Mouse (Mus musculus) embryonic facial prominence, embryonic 14.5 days (tissue): ENCODE measurements around the gene H2-T22. TPM values are rescaled to one million over a fixed set of nuclear protein-coding genes. Genes with fewer than 3 reads are reported as not detected.
"Not testable (repeated sequence)": the region's sequence is repeated elsewhere in the genome, so short reads cannot be mapped to it uniquely, and the experiment has no call there.

Source experiments
- ATAC-seq: fragments of 200-750 bp; cut with Nextera tagmentation; 2 replicates; pipeline ENCODE4 v1.8.0; 2017; ENCODE audit warnings: low read depth, moderate number of reproducible peaks, moderate TSS enrichment
- DNase-seq: peaks from one replicate; pipeline ENCODE4 v3.0.0-alpha.2; 2015; ENCODE audit warnings: low spot score
- H3K27ac ChIP-seq: fragments of 300-500 bp; sonication (generic); replicated peaks from 2 replicates; pipeline ENCODE4 v1.5.1; 2014; ENCODE audit warnings: low read depth, mild to moderate bottlenecking, low read length, moderate library complexity
- H3K27me3 ChIP-seq: fragments of 300-500 bp; sonication (generic); replicated peaks from 2 replicates; pipeline ENCODE4 v1.6.1; 2014; ENCODE audit warnings: low read length; ENCODE audit not compliant: control insufficient read depth, insufficient read depth
- H3K36me3 ChIP-seq: fragments of 300-500 bp; sonication (generic); 2 replicates; pipeline ENCODE4 v1.6.1; 2014; ENCODE audit warnings: low read length, mixed read lengths; ENCODE audit not compliant: control insufficient read depth, insufficient read depth
- H3K4me1 ChIP-seq: fragments of 300-500 bp; sonication (generic); 2 replicates; pipeline ENCODE4 v1.6.1; 2014; ENCODE audit warnings: antibody characterized with exemption, low read length; ENCODE audit not compliant: control insufficient read depth, insufficient read depth
- H3K4me2 ChIP-seq: fragments of 300-500 bp; sonication (generic); 2 replicates; pipeline ENCODE4 v1.6.1; 2014; ENCODE audit warnings: low read depth, mild to moderate bottlenecking, low read length, moderate library complexity, mixed read lengths
- H3K4me3 ChIP-seq: fragments of 300-500 bp; sonication (generic); 2 replicates; pipeline ENCODE4 v1.5.1; 2014; ENCODE audit warnings: low read depth, mild to moderate bottlenecking, low read length
- H3K9ac ChIP-seq: fragments of 300-500 bp; sonication (generic); 2 replicates; pipeline ENCODE4 v1.6.1; 2014; ENCODE audit warnings: low read depth, mild to moderate bottlenecking, low read length, moderate library complexity, mixed read lengths
- H3K9me3 ChIP-seq: fragments of 300-500 bp; sonication (generic); 2 replicates; pipeline ENCODE4 v1.6.1; 2016; ENCODE audit warnings: low read length; ENCODE audit not compliant: control insufficient read depth
- WGBS: fragments of 180-500 bp; shearing (Covaris S2); extraction: QIAGEN DNeasy Blood & Tissue Kit; methylation state at CpG from one replicate; pipeline ENCODE4 v1.1.7; 2014; 5-methylcytosine and 5-hydroxymethylcytosine counted together
- polyA plus RNA-seq: library from polyadenylated mRNA; unstranded; fragments of >200 nt; fragmentation: Nextera tagmentation; extraction: Ambion mirVana; gene quantifications from 2 replicates; pipeline ENCODE4 v1.2.1, GENCODE M21; 2014

Gene H2-T22
- 20.5 and 20.7 TPM in 2 replicates for polyA plus RNA-seq

DNA sequence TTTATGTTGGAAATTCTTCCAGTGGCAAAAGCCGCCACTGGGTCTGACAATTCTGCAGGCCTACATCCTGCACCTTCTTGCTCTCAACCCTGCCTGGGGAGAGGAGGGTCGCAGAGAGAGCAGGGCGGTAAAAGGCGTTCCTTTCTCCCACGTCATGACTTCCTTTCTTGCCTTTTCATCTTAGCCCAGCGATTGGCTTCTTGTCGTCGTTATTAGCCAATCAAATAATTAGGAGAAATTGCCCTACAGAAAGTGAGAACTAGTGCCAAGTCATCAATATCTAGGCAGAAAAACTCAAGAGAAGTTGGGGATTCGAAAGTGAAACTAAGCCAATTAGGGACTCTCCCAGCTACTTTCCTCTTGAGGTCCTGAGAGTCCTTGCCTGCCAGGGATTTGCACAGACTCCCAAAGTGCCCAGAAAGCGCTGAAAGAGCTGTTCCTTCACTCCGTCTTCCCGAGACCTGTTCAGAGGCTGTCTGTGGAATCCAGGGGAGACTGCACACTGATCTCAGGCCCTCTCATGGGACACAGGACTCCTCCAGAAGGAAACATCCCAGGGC, at the start of gene H2-T22, which contains the start of gene Gm6034:
TSS of gene H2-T22 (minus strand) at position 138 of the 560 bp plus-strand sequence.
TSS of gene Gm6034 (plus strand) at position 352 of the 560 bp plus-strand sequence.
- not testable (repeated sequence) for H3K36me3 ChIP-seq, H3K27me3 ChIP-seq, H3K27ac ChIP-seq, H3K4me1 ChIP-seq, H3K9me3 ChIP-seq
- peak; percentile 97 for ATAC-seq
- DNase-seq, result peak; percentile 97
- Histone ChIP-seq H3K9ac (peak within 1 kb of the TSS; percentile 58), H3K4me3 (peak within 1 kb of the TSS; percentile 42), H3K4me2 (peak within 1 kb of the TSS; percentile 68)
- WGBS, result 2% methylated on average over 12 of the region's 12 CpGs

DNA sequence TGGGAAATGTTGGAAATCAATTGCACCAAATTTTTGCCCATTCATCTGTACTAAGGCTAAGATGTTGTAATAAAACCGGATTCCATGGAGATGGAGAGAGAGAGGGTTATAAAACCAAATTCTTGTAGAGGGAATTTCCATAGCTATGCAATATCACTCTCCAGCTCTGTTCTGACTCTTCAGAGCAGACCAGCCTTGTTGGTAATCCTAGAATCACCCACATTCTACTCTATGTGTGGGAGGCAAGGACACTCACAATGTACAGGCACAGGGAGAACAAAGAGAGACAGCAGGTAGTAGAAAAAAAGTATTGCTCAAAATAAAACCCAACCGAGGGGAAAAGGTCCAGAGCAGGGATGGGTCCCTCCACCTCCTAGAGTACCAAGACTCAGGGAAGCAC, 49.4 kb upstream of the H2-T22 start:
- no CpG with 5 or more reads among the region's 2 CpGs for WGBS
- ATAC-seq, H3K27ac ChIP-seq, H3K27me3 ChIP-seq, H3K4me1 ChIP-seq, H3K9me3 ChIP-seq, H3K4me3 ChIP-seq, H3K4me2 ChIP-seq, DNase-seq, H3K9ac ChIP-seq, H3K36me3 ChIP-seq: not testable (repeated sequence)

DNA sequence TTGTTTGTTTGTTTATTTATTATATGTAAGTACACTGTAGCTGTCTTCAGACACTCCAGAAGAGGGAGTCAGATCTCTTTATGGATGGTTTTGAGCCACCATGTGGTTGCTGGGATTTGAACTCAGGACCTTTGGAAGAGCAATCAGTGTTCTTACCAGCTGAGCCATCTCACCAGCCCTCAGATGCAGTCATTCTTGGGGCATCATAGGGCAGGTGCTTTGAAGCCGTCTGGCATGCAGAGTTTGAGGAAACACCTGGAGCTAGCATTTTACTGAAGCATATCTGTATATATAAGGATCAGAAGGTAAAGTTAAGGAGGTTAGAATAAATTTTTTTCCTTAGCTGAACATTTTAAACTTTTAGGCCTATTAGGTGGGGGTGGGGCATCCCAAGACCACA, 43.4 kb upstream of the H2-T22 start:
- not testable (repeated sequence) for H3K4me1 ChIP-seq, ATAC-seq
- WGBS, result 54% methylated on average over 1 of the region's 1 CpGs

DNA sequence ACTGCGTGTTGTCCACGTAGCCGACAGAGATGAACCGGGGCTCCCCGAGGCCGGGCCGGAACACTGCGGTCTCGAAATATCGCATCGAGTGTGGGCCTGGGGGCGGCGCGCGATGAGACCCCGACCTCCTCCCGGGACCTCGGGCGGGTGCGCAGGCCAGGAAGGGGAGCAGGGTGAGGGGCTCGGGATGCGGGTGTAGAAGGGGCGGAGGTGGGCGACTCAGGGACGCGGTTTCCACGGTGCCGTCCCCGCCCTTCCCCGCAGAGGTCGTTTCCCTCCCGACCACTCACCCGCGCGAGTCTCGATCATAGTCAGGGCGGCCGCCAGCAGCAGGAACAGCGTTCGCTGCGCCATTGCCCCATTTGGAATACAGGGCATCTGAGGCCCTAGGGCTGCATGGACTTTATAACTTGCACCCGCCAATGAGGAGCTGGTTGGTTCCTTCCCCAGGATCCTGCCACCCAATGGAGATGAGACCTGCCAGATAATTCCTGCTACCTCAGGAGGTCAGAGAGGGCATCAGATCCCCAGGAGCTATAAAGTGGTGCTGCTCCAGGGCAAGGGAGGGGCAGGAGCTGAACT, 41.4 kb upstream of the H2-T22 start:
- DNase-seq (no peak), ATAC-seq (0 out of 2 replicates have a peak, but pooled peaks have one; percentile 12)
- peak overlapping the region; percentile 55 for H3K9ac ChIP-seq
- H3K9me3 ChIP-seq, result no peaks in the 10 kb centered on the region
- no peaks in the 10 kb centered on the region for H3K36me3 ChIP-seq
- H3K27me3 ChIP-seq, result peaks cover 35% of the 10 kb centered on the region
- no peak overlapping the region for H3K27ac ChIP-seq
- 2% methylated on average over 33 of the region's 42 CpGs for WGBS
- no peaks in the 10 kb centered on the region for H3K4me1 ChIP-seq
- peak overlapping the region; percentile 97 for H3K4me2 ChIP-seq
- peak overlapping the region; percentile 50 for H3K4me3 ChIP-seq

More for the DNA sequence above, 43.4 kb upstream of the H2-T22 start:
- not testable (repeated sequence) for H3K4me3 ChIP-seq, H3K9ac ChIP-seq, H3K36me3 ChIP-seq, H3K9me3 ChIP-seq, DNase-seq, H3K27ac ChIP-seq, H3K4me2 ChIP-seq
- peaks cover 35% of the 10 kb centered on the region for H3K27me3 ChIP-seq

DNA sequence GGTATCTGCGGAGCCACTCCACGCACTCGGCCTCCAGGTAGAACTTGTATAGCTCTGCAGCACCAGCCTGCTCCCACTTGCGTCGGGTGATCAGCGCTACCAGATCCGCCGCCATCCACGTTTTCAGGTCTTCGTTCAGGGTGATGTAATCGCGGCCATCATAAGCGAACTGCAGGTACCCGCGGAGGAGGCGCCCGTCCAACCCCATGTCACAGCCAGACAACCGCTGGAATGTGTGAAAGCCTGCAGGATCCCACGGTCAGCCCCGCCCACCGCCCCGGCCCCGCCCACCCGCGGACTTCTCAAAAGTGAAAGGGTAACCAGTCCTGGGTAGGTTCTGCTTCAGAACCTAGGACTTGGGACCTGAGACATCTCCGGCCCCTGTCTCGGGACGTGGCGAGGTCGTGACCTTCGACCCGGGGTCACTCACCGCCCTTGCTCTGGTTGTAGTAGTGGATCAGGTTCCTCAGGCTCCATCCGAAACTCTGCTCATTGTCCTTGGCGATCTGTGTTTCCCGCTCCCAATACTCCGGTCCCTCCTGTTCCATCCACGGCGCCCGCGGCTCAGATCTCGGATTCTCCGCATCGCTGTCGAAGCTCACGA, 40.8 kb upstream of the H2-T22 start:
- H3K9ac ChIP-seq, result peak overlapping the region; percentile 55
- peak overlapping the region; percentile 97 for H3K4me2 ChIP-seq
- ATAC-seq, result peak; percentile 65; the same call in 1 of the 2 replicates
- no peaks in the 10 kb centered on the region for H3K4me1 ChIP-seq
- peaks cover 35% of the 10 kb centered on the region for H3K27me3 ChIP-seq
- peak overlapping the region; percentile 50 for H3K4me3 ChIP-seq
- H3K9me3 ChIP-seq, result no peaks in the 10 kb centered on the region
- peak; percentile 36 for DNase-seq
- no peaks in the 10 kb centered on the region for H3K36me3 ChIP-seq
- under 1% methylated on average over 35 of the region's 46 CpGs for WGBS
- H3K27ac ChIP-seq, result no peak overlapping the region

DNA sequence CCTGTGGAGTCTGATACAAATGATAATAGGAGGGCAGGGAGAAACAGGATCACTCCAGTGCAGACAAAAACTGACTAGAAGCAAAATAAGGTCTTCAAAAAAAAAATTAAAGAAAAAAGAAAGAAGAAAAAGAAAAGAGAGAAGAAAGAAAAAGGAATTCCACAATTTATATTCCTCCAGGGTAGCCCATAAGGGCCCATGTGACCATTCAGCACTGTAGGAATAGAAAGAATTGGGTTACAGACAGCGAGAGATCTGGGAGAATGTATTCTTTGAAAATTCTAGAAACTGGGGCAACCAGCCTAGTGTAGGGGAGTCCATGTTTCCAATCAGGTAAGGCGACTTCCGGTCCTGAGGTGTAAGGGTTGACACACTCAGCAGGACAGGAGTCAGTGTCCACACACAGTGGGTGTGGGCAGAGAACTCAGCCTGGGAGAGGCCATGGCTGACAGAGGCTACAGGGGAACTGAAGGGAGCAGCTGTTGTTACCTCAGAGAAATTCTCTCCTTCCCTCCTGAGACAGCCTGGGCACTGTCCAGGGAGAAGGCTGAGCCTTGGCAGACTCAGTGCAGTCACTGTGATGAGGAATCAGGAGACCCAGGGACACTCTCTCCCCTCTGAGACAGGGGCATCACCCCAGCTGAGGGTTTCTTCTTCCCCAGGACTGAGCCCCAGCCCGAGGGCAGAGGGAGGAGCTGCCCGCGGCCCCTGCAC, 40.1 kb upstream of the H2-T22 start:
- not testable (repeated sequence) for DNase-seq
- H3K27me3 ChIP-seq, result peaks cover 35% of the 10 kb centered on the region
- H3K9ac ChIP-seq, result peak overlapping the region; percentile 55; the same call in 1 of the 2 replicates

DNA sequence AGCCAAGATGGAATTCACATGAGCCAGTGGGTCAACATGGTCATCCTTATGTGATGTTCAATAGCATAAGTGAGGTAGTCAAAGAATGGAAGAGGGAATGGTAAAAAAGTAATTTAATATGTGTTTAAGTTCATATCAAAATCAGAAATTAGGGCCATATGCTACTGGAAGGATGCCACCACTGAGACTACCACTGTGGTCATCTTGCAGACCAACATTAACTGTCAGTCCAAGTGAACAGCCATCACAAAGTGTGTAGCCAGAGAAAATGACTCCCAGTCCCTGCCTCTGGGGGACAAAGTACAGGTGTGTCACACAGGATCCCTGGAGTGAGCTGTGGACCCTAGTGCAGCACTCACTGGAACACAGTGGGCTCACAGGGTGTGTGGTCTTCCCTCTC, 39.4 kb upstream of the H2-T22 start:
- not testable (repeated sequence) for ATAC-seq, H3K36me3 ChIP-seq, H3K9ac ChIP-seq, H3K4me3 ChIP-seq, H3K4me2 ChIP-seq, H3K9me3 ChIP-seq, DNase-seq, H3K27ac ChIP-seq, H3K4me1 ChIP-seq
- peaks cover 35% of the 10 kb centered on the region for H3K27me3 ChIP-seq

More for the DNA sequence above, 40.1 kb upstream of the H2-T22 start:
- not testable (repeated sequence) for H3K9me3 ChIP-seq, H3K4me1 ChIP-seq, H3K36me3 ChIP-seq, H3K27ac ChIP-seq, ATAC-seq
- Histone ChIP-seq H3K4me2 (peak overlapping the region; percentile 97), H3K4me3 (peak overlapping the region; percentile 50)
- 39% methylated on average over 3 of the region's 6 CpGs for WGBS

DNA sequence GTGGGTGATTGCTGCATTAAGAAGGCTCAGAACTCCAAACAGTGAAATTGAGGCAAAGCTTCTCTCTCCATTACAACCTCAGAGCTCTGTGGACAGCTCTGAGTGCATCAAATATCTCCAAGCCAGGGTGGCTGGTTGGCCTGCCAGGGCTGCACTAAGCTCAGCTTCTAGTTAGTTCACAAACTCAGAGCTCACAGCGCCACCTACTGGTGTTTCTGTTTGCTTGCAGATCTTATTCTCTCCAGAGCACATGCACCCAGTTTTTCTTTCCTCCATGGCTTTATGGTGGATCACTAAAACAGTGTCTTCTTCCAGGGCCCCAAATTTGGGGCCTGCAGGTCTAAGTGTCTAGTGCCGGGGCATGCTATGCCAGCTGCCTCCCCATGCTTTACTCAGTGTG, 18.3 kb upstream of the H2-T22 start:
- Histone ChIP-seq H3K36me3 (no peaks in the 10 kb centered on the region), H3K9ac (no peak overlapping the region), H3K4me1 (no peaks in the 10 kb centered on the region), H3K27ac (no peak overlapping the region), H3K4me2 (no peak overlapping the region), H3K27me3 (no peaks in the 10 kb centered on the region), H3K9me3 (no peaks in the 10 kb centered on the region), H3K4me3 (no peak overlapping the region)
- DNase-seq (peak; percentile 89), ATAC-seq (no peak)
- WGBS, result 25% methylated on average over 2 of the region's 2 CpGs
